Mouse (Mus musculus): ENCODE results near the gene Hacd3.
"Not testable (repeated sequence)": the region's sequence is repeated elsewhere in the genome, so short reads cannot be mapped to it uniquely, and the experiment has no call there.

Hacd3 gene

DNA sequence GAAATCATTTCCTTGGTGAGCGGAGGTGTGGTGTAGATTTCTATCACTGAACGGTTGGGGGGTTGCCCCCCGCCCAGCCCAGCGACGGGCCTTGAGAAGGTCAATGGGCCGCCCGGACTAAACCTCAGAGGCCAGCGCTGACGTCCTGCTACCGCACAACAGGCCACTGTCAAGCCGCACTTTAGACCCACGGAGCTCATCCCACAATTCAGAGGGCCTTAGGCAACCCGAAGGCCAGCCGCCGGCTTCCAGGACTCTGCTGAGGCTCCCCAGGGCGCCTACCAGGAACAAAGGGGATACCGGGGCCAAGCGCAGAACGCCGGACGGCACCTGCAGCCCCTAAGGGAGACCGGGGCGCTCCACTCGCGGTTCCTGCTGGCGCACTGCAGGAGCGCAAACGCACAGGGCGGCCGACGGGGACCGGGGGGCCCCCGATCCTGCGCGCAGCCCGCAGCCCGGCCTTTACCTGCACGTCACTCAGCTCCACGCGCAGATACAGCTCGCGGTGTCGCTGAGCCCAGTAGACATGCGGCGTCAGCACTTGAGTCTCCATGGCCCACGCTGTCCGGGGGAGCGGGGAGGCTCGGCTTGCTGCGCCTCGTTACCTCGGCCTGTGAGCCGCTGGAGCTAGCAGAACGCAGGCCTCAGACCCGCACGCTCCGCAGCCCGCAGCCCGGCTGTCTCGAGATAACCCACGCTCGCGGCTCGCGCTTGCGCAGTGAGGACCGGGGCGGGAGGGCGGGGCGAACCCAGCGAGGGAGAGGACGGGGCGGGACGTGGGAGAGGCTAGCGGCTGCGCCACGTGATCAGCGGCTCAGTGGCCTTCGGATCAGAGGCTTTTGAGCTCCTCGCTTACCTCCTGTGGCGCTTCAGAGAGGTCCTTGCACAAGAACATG lies at the start of gene Hacd3:
Gene Hacd3, minus strand, starts transcription at position 703 of the 896 bp plus-strand sequence.
- in situ Hi-C loops (cut with MboI, MseI) = no loop called here

DNA sequence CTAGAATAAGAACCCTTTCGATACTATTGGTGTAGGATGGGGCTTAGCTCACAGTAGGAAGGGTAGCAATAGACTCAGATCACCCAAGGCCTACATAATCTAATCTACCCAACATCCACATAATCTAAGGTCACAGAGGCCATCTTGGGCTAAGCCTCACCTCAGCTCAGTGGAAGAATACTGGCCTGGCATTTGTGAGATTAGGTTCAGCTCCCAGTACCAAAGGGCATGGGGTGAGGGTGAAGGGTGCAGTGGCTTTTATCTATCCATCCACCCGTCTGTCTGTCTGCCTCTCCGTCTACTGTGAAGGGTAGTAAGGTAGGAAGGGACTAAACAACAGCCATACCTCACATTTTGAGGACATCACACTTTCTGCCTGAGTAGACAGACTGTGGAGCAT lies 49.1 kb upstream of the Hacd3 start:
- in situ Hi-C loops (cut with MboI, MseI) = no loop called here

DNA sequence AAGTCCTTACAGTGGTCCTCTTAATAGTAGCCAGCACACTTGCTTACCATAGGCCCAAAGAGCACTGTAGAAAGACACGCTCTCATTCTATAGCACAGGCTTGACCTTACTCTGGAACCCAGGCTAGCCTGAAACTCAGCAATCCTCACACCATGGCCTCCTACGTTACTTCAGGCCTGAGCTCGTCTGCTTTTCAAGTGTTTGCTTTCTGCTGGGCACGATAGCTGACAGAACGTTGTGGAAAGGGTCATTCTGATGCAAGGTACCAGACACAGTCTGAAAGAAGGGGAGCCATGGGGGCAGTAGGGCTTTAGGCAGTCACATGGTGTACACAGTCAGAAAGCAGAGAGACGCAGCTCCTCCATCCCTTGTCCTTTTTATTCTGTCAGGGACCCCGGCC lies 42.8 kb upstream of the Hacd3 start:
- in situ Hi-C loops (cut with MboI, MseI) = no loop called here

DNA sequence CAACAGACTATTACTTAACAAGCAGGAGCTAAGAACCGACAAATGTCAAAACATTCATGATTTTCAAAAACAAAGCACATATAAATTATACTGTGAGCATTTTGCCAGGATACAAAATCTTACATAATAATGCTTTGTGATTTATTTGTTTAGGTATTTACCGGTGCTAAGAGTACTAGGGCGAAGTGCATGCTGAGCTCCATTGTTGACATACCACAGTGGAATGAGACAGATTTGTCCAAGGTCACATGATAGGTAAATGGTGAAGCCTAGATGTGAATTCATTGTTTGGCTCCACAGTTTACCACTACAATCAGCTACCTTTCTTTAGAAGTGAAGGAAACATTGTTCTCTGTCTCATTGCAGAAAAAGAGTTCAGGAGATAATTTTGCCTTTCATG lies 29.5 kb upstream of the Hacd3 start:
- in situ Hi-C loops (cut with MboI, MseI) = no loop called here

DNA sequence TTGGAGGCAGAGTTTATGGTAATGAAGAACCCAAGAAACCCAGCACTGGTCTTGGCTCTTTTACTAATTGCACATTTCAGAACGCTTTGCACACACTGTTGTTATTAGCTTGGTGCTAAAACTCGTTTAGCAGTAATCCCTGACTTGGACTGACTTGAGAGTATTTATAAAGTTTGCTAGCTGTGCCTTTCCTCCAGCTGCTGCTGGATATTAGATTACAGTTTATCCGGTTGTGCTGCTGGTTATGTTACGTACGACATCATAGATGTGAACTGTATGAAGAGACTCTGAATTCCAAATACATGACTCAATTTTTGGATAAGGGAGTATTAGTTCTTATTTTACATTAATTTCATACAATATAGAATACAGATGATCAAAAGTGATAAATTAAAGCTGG lies 27.9 kb upstream of the Hacd3 start:
- in situ Hi-C loops (cut with MboI, MseI) = no loop called here

DNA sequence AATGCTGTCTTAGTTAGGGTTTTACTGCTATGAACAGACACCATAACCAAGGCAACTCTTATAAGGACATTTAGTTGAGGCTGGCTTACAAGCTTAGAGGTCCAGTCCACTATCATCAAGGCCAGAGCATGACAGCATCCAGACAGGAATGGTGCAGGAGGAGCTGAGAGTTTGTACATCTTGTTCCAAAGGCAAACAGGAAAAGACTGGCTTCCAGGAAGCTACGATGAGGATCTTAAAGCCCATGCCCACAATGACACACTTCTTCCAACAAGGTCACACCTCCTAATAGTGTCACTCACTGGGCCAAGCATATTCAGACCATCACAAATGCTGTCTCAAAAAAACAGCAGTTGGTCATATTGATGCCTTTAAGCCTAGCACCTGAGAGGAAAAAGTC lies 25.5 kb upstream of the Hacd3 start:
- in situ Hi-C loops (cut with MboI, MseI) = no loop called here

DNA sequence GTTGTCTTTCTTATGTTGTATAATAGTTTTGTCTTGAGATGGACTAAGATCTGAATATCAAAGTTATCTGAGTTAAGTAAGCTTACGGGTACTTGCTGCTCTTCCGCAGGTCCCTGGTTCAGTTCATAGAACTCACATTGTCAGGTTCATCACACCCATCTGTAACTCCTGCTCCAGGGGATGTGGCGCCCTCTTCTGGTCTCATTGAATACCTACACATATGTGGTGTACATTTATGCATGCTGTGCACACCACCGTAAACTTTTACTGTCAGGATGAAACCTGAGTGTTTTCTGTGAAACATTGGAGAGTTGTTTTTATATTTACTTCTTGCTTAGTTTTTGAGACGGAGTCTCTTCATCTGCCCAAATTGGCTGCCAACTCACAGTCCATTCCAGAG lies 19.9 kb upstream of the Hacd3 start:
- in situ Hi-C loops (cut with MboI, MseI) = no loop called here

DNA sequence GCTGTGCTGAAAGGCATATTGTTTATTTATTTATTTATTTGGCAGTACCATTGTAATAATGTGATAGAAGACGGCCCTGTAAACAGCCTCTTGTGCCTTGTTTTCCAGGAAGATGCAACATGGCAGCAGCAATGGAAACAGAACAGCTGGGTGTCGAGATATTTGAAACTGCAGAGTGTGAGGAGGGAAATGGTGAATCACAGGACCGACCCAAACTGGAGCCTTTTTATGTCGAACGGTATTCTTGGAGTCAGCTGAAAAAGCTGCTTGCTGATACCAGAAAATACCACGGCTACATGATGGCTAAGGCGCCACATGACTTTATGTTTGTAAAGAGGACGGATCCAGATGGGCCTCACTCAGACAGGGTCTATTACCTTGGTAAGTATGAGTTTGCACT lies 15.4 kb upstream of the Hacd3 start:
- in situ Hi-C loops (cut with MboI, MseI) = no loop called here

DNA sequence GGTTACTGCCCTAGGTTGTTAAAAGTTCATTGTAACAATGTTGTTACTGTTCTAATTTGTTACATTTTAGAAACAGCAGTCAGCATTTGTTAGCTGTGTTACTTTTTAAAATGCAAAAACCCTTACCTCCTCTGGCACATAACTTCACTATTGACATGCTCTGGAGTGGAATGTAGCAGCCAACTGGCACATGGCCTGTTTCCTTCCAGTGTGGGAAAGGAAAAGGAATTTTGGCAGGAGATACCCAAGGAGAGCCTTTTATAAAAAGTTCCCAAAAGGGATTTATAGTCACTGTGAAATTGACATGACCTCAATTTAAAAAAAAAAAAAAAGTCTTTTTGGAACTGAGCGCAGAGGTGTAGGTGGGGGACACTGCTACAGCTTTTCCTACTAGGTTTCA lies 15.0 kb upstream of the Hacd3 start:
- in situ Hi-C loops (cut with MboI, MseI) = no loop called here

DNA sequence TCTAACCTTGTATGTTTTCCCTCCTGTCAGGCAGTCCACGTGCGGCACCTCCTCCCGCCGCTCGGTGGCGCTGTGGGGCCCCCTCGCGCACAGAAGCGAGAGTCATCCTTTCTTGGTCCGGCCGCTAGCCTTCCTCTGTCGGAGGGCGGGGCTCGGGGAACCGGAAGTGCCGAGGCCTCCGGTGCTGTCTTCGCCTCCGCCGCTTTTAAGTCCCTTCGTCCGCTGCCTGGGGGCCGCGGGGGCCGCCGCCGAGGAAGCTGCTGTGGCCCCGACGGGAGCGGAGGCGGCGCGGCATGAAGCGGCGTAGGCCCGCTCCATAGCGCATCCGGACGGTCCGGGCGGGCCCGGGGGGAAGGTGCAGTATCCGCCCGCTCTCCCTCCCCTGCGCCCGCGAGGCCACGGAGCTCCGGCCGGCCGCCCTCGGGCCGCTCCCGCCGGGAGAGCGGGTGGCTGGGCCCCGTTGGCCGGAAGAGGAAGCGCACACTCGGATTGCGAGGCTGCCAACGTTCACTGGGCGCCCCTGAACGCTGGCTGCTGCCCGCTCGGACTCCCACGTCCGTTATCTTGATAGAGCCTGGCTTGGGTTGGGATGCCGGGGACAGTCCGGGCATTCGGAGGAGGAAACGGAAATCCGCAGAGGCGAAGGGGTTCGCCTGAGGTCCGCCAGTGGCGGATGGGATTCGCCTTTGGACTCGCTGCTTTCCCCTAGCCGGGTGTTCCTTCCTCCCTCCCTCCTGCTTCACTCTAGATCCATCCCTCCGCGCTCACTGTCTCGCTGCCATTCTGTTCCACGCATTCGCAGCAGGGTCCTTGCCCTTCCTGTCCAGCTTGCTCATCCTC lies 11.0 kb upstream of the Hacd3 start, which contains the start of gene Dpp8:
Gene Dpp8, plus strand, starts transcription at position 146 of the 840 bp plus-strand sequence.
- in situ Hi-C loops (cut with MboI, MseI) = no loop called here

DNA sequence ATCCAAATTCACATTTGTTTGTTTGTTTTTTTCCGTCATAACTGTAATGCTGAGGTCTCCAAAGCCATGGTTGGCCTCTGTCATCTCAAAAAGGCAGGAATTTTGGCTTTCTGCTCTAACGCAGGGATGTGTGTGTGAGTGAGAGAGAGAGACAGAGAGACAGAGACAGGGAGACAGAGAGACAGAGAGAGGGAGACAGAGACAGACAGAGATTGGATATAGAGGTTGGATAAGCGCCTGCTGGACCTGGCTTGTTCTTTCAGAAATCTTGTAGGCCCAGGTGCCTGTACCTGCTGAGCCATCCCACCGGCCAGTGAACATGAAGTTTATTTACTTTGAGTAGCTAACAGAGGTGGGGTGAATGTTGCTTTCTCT lies 10.4 kb upstream of the Hacd3 start:
- in situ Hi-C loops (cut with MboI, MseI) = no loop called here

DNA sequence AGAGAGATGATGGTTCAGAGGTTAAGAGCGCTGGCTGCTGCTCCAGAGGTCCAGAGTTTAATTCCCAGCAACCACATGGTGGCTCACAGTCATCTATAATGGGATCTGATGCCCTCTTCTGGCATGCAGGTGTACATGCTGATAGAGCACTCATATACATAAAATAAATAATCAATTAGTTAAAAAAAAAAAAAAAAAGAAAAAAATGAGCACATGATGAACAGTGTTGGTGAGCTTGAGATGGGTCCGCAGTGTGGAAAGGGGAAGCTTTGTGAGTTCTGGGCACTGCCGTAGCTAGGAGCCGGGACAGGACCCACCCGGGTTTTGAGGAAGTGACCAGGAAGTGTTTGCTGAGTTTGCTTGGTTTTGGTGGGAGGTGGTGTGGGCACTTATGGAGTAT lies 9.9 kb upstream of the Hacd3 start:
- in situ Hi-C loops (cut with MboI, MseI) = not testable (repeated sequence)

DNA sequence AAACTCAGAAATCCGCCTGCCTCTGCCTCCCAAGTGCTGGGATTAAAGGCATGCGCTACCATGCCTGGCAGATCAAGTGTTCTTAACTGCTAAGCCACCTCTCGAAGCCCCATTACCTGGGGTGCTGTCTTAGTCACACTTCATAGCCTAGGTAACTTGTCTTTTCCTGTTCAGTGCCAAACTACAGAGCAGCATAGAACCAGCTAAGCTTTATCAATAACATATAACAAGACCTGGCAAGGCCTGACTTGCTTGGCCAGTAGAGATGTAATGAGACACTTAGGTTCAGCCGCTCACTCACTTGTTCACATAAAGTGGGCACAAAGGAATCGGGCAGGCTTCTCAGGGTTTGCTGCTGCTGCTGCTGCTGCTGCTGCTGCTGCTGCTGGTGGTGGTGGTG lies 6.8 kb upstream of the Hacd3 start:
- in situ Hi-C loops (cut with MboI, MseI) = no loop called here

DNA sequence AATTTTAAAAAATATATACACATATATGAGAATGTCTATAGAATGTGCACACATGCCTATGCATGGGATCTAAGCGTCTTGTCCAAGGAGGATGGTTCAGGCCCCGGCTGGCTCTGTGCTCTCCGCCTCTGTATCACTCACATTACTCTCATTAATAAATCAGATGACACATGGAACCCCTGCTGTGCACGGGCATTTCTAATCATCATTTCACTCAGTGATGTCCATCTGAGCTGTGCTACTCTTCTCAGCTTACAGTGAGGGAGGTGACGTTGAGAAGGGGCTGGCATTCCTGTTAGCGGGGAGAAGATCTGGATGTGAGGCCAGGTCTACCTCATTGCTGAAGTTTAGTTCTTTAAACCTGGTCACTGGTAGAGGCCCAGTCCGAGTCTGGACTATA lies 5.7 kb upstream of the Hacd3 start:
- in situ Hi-C loops (cut with MboI, MseI) = no loop called here

DNA sequence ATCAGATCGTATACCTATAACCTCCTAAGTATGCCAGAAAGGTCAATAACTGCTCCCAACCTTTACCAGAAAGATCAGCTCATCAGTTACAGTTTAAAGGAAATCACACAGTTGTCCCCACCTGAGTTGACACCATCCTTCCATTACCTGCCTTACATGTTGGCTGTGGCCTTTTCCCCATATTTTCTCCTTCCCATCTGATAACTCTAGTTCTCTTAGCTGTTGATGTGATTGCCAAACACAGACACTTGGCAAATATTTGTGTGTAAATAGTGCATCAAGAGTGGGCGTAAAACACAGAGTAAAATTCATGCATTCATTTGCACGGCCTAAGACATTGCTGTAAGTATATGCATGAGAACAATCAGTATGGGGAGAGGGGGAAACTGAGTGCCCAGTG lies 2.0 kb upstream of the Hacd3 start:
- in situ Hi-C loops (cut with MboI, MseI) = no loop called here

DNA sequence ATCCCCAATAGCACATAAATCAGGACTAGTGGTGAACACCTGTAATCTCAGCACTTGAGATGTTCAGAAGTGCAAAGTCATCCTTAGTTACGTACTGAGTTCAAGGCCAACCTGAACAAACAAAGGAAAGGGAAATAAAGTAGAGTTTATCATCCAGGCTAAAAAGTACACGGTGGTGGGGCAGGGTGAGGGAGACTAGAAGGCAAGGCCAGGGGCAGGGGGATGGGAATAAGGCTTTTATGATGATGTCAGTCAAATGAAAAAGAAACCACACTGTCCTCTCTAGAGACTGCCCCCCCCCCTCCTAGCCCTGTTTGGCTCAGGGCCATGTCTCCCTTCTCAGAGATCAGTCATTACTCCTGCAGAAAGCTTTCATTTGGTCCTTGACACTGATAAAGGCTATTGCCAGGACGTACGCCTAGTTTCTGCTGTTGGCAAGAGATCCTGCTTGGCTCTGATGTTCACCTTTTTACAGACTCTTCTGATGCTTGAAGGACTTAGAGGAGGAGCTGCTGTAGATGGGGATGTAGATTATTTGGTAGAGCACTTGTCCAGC lies 1.2 kb upstream of the Hacd3 start:
- in situ Hi-C loops (cut with MboI, MseI) = no loop called here

DNA sequence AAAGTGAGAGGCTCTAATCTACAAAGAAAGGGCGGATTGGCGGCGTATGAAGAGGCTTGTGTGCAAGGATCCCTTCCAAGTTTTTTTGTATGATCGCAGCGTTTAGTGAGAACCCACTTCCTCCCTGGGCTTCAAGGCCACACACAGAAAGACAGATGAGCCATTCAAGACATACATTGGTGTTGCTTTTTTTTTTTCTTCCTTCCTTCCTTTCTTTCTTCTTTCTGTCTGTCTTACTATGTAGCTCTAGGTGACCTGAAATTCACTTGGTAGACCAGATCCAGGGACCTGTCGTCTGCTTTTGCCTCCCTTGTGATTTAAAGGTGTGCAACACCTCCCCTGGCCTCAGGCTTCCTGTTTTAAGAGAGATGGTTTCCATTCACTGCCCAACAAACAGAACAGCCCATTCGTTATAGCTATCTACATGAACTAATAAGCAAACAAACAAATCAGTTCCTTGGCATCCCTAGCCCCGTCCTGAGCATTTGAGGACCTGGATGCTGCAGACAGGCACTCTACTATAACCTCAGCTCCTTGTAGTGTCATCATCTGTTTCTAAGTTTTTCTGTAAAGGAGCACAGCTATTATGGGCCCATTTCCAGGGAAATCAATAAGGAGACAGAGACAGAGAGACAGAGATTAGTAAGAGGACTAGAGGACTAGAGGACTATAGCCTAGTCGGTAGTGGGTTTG lies 540 bp upstream of the Hacd3 start:
- in situ Hi-C loops (cut with MboI, MseI) = no loop called here

DNA sequence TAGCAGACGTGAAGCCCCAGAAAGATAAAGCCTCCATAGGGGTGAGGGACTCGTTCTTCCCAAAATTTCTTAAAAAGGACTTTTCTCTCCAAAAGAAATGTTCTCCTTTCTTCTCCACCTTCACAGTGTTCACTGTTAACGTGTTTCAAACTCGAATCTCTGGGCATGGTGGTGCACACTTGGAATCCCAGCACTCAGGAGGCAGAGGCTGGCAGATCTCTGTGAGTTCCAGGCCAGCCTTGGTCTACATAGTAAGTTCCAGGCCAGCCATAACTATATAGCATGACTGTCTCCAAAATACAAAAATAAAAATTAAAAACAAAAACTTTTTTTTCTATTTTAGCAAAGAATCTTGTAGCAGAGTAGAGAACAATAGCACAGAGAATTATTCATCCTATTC lies 1.4 kb downstream of the Hacd3 start:
- in situ Hi-C loops (cut with MboI, MseI) = no loop called here

DNA sequence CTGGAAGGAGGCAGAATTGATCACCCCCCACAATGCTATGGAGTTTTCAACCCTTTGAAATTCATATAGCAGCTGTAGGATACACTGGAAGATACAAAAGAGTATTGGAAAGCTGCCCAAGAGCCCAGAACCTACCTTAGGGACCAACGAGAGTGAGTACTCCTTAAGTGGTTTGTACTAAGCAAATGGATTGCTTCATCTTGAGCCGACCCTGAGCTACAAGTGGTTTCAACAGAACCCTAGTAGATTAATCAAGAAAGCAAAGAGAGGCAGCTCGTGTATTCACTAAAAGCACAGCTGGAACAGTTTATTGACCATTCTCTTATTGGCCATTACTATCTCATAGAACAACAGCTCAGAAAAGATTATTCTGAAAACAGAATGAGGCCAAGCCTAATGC lies 2.3 kb downstream of the Hacd3 start:
- in situ Hi-C loops (cut with MboI, MseI) = no loop called here

DNA sequence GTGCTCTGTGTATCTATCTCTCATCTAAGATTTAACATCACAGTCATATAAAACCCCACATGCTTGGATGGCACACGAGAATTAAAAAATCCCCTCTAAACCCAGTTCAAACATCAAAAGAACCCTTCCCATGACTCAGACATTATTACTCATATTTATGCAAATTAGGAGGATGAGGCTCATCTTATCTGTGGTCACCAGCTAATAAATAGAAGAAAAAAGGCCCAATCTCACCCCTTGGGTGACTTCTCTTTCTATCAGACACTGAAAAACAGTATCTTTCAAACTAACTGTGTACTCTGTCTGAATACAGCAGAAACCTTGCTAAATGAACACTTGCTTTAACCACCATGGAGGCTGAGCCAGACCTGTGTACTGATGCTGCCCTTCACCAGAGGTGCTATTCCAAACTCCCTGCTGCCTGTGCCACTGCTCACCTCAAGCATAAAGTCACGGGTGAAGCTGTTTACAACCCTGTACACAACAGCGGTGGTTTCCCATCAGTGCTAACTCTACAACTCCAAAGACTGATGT lies 2.8 kb downstream of the Hacd3 start:
- in situ Hi-C loops (cut with MboI, MseI) = no loop called here

DNA sequence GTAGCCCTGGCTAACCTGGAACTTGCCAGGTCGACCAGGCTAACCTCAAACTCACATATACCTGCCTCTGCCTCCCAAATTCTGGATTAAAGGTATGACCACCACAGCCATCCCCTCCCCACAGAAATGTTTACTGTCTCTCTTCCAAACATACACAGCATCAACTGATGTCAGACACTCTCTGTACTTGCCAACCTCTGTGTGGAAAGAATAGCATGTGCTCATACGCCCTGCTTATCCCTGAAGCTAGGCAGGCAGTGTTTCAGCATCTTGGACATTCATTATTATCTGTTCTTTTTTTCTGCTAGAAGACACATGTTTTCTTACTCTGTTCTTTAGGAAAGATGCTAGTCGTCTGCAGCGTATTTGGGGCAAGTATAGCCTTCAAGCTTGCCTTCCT lies 3.6 kb downstream of the Hacd3 start:
- in situ Hi-C loops (cut with MboI, MseI) = no loop called here

Measured in regulatory T cell (primary cell).